Mouse (Mus musculus) kidney, embryonic 14.5 days (tissue): ENCODE measurements around the gene Wipf1. TPM values are rescaled to one million over a fixed set of nuclear protein-coding genes. Genes with fewer than 3 reads are reported as not detected.
A peak's percentile ranks its signal among the peaks of the same experiment; 100 is the strongest.

Experiments
- ATAC-seq: fragments of 200-750 bp; cut with Nextera tagmentation; 2 replicates; pipeline ENCODE4 v1.8.0; 2017; ENCODE audit warnings: moderate number of reproducible peaks, mild to moderate bottlenecking, moderate TSS enrichment, moderate library complexity; ENCODE audit not compliant: low FRiP score, low TSS enrichment
- H3K27ac ChIP-seq: fragments of 300-500 bp; sonication (generic); 2 replicates; pipeline ENCODE4 v1.5.1; 2014; ENCODE audit warnings: low read depth, mild to moderate bottlenecking, low read length, moderate library complexity, mixed read lengths
- H3K27me3 ChIP-seq: fragments of 300-500 bp; sonication (generic); 2 replicates; pipeline ENCODE4 v1.6.1; 2014; ENCODE audit warnings: mild to moderate bottlenecking, low read length; ENCODE audit not compliant: control insufficient read depth, insufficient read depth
- H3K36me3 ChIP-seq: fragments of 300-500 bp; sonication (generic); 2 replicates; pipeline ENCODE4 v1.6.1; 2014; ENCODE audit warnings: low read length, mixed read lengths; ENCODE audit not compliant: control insufficient read depth, insufficient read depth
- H3K4me1 ChIP-seq: fragments of 300-500 bp; sonication (generic); 2 replicates; pipeline ENCODE4 v1.6.1; 2014; ENCODE audit warnings: low read length, mixed read lengths; ENCODE audit not compliant: control insufficient read depth, insufficient read depth
- H3K4me2 ChIP-seq: fragments of 300-500 bp; sonication (generic); replicated peaks from 2 replicates; pipeline ENCODE4 v1.6.1; 2014; ENCODE audit warnings: low read depth, mild to moderate bottlenecking, low read length
- H3K4me3 ChIP-seq: fragments of 300-500 bp; sonication (generic); 2 replicates; pipeline ENCODE4 v1.5.1; 2014; ENCODE audit warnings: mild to moderate bottlenecking, low read length
- H3K9ac ChIP-seq: fragments of 300-500 bp; sonication (generic); 2 replicates; pipeline ENCODE4 v1.6.1; 2014; ENCODE audit warnings: low read depth, mild to moderate bottlenecking, low read length, moderate library complexity
- H3K9me3 ChIP-seq: fragments of 300-500 bp; sonication (generic); 2 replicates; pipeline ENCODE4 v1.6.1; 2016; ENCODE audit warnings: low read length; ENCODE audit not compliant: control insufficient read depth
- WGBS: fragments of 180-500 bp; shearing (Covaris S2); extraction: QIAGEN DNeasy Blood & Tissue Kit; methylation state at CpG from one replicate; pipeline ENCODE4 v1.1.7; 2014; 5-methylcytosine and 5-hydroxymethylcytosine counted together
- polyA plus RNA-seq: library from polyadenylated mRNA; unstranded; fragments of >200 nt; fragmentation: Nextera tagmentation; extraction: Ambion mirVana; gene quantifications from 2 replicates; pipeline ENCODE4 v1.2.1, GENCODE M21; 2014

Gene Wipf1
- polyA plus RNA-seq, 1 experiment from 2014 or later: 12.9 TPM

GRCm38 (mm10) chr2:73536091-73536783 is 6.7 kb upstream of the Wipf1 start:
- no peaks in the 10 kb centered on the region; the same call in 1 of the 2 replicates for H3K9me3 ChIP-seq
- WGBS: 76% methylated on average over 15 of the region's 15 CpGs
- H3K27me3 ChIP-seq: no peaks in the 10 kb centered on the region
- no peaks in the 10 kb centered on the region for H3K4me1 ChIP-seq
- no peak overlapping the region for H3K27ac ChIP-seq
- no peaks in the 10 kb centered on the region for H3K36me3 ChIP-seq
- H3K4me2 ChIP-seq: no peak overlapping the region
- no peak for ATAC-seq
- H3K4me3 ChIP-seq: no peak overlapping the region
- no peak overlapping the region for H3K9ac ChIP-seq

GRCm38 (mm10) chr2:73534720-73535119 is 5.2 kb upstream of the Wipf1 start:
- Histone ChIP-seq H3K4me3 (no peak overlapping the region), H3K9me3 (no peaks in the 10 kb centered on the region; the same call in 1 of the 2 replicates), H3K4me2 (no peak overlapping the region), H3K27me3 (no peaks in the 10 kb centered on the region), H3K9ac (no peak overlapping the region), H3K4me1 (no peaks in the 10 kb centered on the region), H3K36me3 (no peaks in the 10 kb centered on the region), H3K27ac (no peak overlapping the region)
- 65% methylated on average over 10 of the region's 10 CpGs for WGBS
- ATAC-seq: no peak

- Histone ChIP-seq H3K27me3 (no peaks in the 10 kb centered on the region), H3K4me1 (no peaks in the 10 kb centered on the region; the same call in 1 of the 2 replicates), H3K9ac (no peak overlapping the region), H3K36me3 (no peaks in the 10 kb centered on the region), H3K4me2 (no peak overlapping the region), H3K9me3 (no peaks in the 10 kb centered on the region), H3K27ac (no peak overlapping the region), H3K4me3 (no peak overlapping the region)
- no peak for ATAC-seq
- WGBS: 79% methylated on average over 5 of the region's 5 CpGs
These were observed 953 bp upstream of the Wipf1 start for GRCm38 (mm10) chr2:73530487-73530886.

GRCm38 (mm10) chr2:73528516-73529355 is 798 bp downstream of the Wipf1 start:
- Histone ChIP-seq H3K27ac (peak overlapping the region; percentile 76), H3K9ac (peak overlapping the region; percentile 94), H3K36me3 (no peaks in the 10 kb centered on the region), H3K27me3 (no peaks in the 10 kb centered on the region), H3K9me3 (no peaks in the 10 kb centered on the region), H3K4me1 (no peaks in the 10 kb centered on the region; the same call in 1 of the 2 replicates), H3K4me2 (peak overlapping the region; percentile 85), H3K4me3 (peak overlapping the region; percentile 76)
- ATAC-seq: peak; percentile 65
- WGBS: 2% methylated on average over 55 of the region's 59 CpGs

- H3K9me3 ChIP-seq: no peaks in the 10 kb centered on the region
- WGBS: 88% methylated on average over 11 of the region's 11 CpGs
- ATAC-seq: no peak
- H3K36me3 ChIP-seq: no peaks in the 10 kb centered on the region
- H3K4me2 ChIP-seq: peak overlapping the region; percentile 85
- H3K4me3 ChIP-seq: peak overlapping the region; percentile 76; the same call in 1 of the 2 replicates
- peak overlapping the region; percentile 28; the same call in 1 of the 2 replicates for H3K9ac ChIP-seq
- peaks cover 4% of the 10 kb centered on the region; the same call in 1 of the 2 replicates for H3K4me1 ChIP-seq
- no peaks in the 10 kb centered on the region for H3K27me3 ChIP-seq
- H3K27ac ChIP-seq: no peak overlapping the region
These were observed 1.6 kb downstream of the Wipf1 start for GRCm38 (mm10) chr2:73527956-73528355.

GRCm38 (mm10) chr2:73526691-73527090 is 2.8 kb downstream of the Wipf1 start:
- Histone ChIP-seq H3K9ac (no peak overlapping the region), H3K36me3 (no peaks in the 10 kb centered on the region), H3K27ac (no peak overlapping the region), H3K9me3 (no peaks in the 10 kb centered on the region), H3K4me3 (no peak overlapping the region), H3K4me2 (no peak overlapping the region), H3K4me1 (peaks cover 14% of the 10 kb centered on the region), H3K27me3 (no peaks in the 10 kb centered on the region)
- no peak for ATAC-seq
- 70% methylated on average over 9 of the region's 9 CpGs for WGBS

GRCm38 (mm10) chr2:73522891-73523290 is 6.6 kb downstream of the Wipf1 start:
- Histone ChIP-seq H3K9me3 (no peaks in the 10 kb centered on the region), H3K4me1 (peaks cover 15% of the 10 kb centered on the region), H3K27ac (no peak overlapping the region), H3K4me2 (no peak overlapping the region), H3K9ac (no peak overlapping the region), H3K27me3 (no peaks in the 10 kb centered on the region), H3K36me3 (no peaks in the 10 kb centered on the region), H3K4me3 (no peak overlapping the region)
- no peak for ATAC-seq
- 48% methylated on average over 8 of the region's 8 CpGs for WGBS

- no peaks in the 10 kb centered on the region for H3K9me3 ChIP-seq
- no peak overlapping the region for H3K4me3 ChIP-seq
- 70% methylated on average over 6 of the region's 6 CpGs for WGBS
- H3K9ac ChIP-seq: no peak overlapping the region
- no peak overlapping the region for H3K4me2 ChIP-seq
- 0 out of 2 replicates have a peak, but pooled peaks have one; percentile 22 for ATAC-seq
- no peaks in the 10 kb centered on the region for H3K27me3 ChIP-seq
- no peaks in the 10 kb centered on the region for H3K36me3 ChIP-seq
- no peak overlapping the region for H3K27ac ChIP-seq
- peaks cover 15% of the 10 kb centered on the region for H3K4me1 ChIP-seq
These were observed 7.2 kb downstream of the Wipf1 start for GRCm38 (mm10) chr2:73522336-73522735.

GRCm38 (mm10) chr2:73521737-73522136 is 7.8 kb downstream of the Wipf1 start:
- Histone ChIP-seq H3K4me2 (no peak overlapping the region), H3K9ac (no peak overlapping the region), H3K27me3 (no peaks in the 10 kb centered on the region), H3K9me3 (no peaks in the 10 kb centered on the region), H3K4me1 (peaks cover 15% of the 10 kb centered on the region), H3K36me3 (no peaks in the 10 kb centered on the region), H3K27ac (no peak overlapping the region), H3K4me3 (no peak overlapping the region)
- 26% methylated on average over 5 of the region's 5 CpGs for WGBS
- no peak for ATAC-seq
